Mouse (Mus musculus) ES-Bruce4 (cell line): ENCODE measurements around the gene Ephb1. TPM values are rescaled to one million over a fixed set of nuclear protein-coding genes. Genes with fewer than 3 reads are reported as not detected.

Source experiments
- H3K27ac ChIP-seq: 2 replicates; pipeline ENCODE4 v1.5.1; 2012; ENCODE audit warnings: low read length, inconsistent platforms; ENCODE audit not compliant: insufficient read depth
- H3K27me3 ChIP-seq: 2 replicates; pipeline ENCODE4 v1.6.1; 2012; ENCODE audit warnings: mild to moderate bottlenecking, low read length, inconsistent platforms; ENCODE audit not compliant: control insufficient read depth, poor library complexity, insufficient read depth, severe bottlenecking
- H3K36me3 ChIP-seq: 2 replicates; pipeline ENCODE4 v1.6.1; 2012; ENCODE audit warnings: inconsistent platforms, mild to moderate bottlenecking, low read length, moderate library complexity; ENCODE audit not compliant: control insufficient read depth, poor library complexity, insufficient read depth, severe bottlenecking
- H3K4me1 ChIP-seq: one replicate; pipeline ENCODE4 v1.8.1; 2011; ENCODE audit warnings: low read length; ENCODE audit not compliant: control insufficient read depth, insufficient read depth
- H3K4me3 ChIP-seq: 2 replicates; pipeline ENCODE4 v1.5.1; 2011; ENCODE audit warnings: low read depth, mild to moderate bottlenecking, low read length
- H3K9ac ChIP-seq: 2 replicates; pipeline ENCODE4 v1.6.1; 2012; ENCODE audit warnings: low read depth, mild to moderate bottlenecking, inconsistent platforms; ENCODE audit not compliant: poor library complexity, severe bottlenecking
- H3K9me3 ChIP-seq: replicated peaks from 2 replicates; pipeline ENCODE4 v1.6.1; 2012; ENCODE audit warnings: mild to moderate bottlenecking, low read length, inconsistent platforms; ENCODE audit not compliant: control insufficient read depth, poor library complexity, insufficient read depth, severe bottlenecking
- CTCF ChIP-seq: IDR thresholded peaks from one replicate; pipeline ENCODE4 v1.8.1; 2011; ENCODE audit warnings: low read depth, low read length
- EP300 ChIP-seq: IDR thresholded peaks from 2 replicates; pipeline ENCODE4 v1.6.1; 2011; ENCODE audit warnings: low read depth, low read length; ENCODE audit not compliant: insufficient read depth
- POLR2A ChIP-seq: IDR thresholded peaks from one replicate; pipeline ENCODE4 v1.8.1; 2011; ENCODE audit warnings: low read length; ENCODE audit not compliant: insufficient read depth
- polyA plus RNA-seq: library from polyadenylated mRNA; stranded (reverse); fragments of >200 nt; gene quantifications from 2 replicates; pipeline ENCODE4 v1.2.4, GENCODE M21; 2011; ENCODE audit warnings: low read depth; ENCODE audit not compliant: missing spikeins, insufficient read depth, insufficient read length

The Ephb1 gene
- polyA plus RNA-seq, 1 experiment, result 0.52 TPM

- no peaks in the 10 kb centered on the region for H3K9me3 ChIP-seq
- H3K4me3 ChIP-seq, result no peak overlapping the region
- H3K4me1 ChIP-seq, result no peaks in the 10 kb centered on the region
- H3K27me3 ChIP-seq, result peaks cover 9% of the 10 kb centered on the region
- no peak overlapping the region for H3K27ac ChIP-seq
- TF ChIP-seq POLR2A (no peak), CTCF (no peak)
- H3K9ac ChIP-seq, result no peak overlapping the region
- H3K36me3 ChIP-seq, result no peaks in the 10 kb centered on the region
Measured at GRCm38 (mm10) chr9:102355726-102356125, 1.2 kb upstream of the Ephb1 start.

- Histone ChIP-seq H3K9me3 (no peaks in the 10 kb centered on the region), H3K36me3 (no peaks in the 10 kb centered on the region), H3K4me1 (no peaks in the 10 kb centered on the region), H3K27ac (no peak overlapping the region), H3K9ac (peak overlapping the region; percentile 14; the same call in 1 of the 2 replicates), H3K4me3 (peak overlapping the region; percentile 55), H3K27me3 (peaks cover 12% of the 10 kb centered on the region)
- TF ChIP-seq CTCF, result no peak
- TF ChIP-seq EP300, result no peak
- TF ChIP-seq POLR2A, result no peak
Measured at GRCm38 (mm10) chr9:102353636-102354491, 629 bp downstream of the Ephb1 start.

GRCm38 (mm10) chr9:102353056-102353635 lies 1.3 kb downstream of the Ephb1 start:
- H3K36me3 ChIP-seq, result no peaks in the 10 kb centered on the region
- peak overlapping the region; percentile 55 for H3K4me3 ChIP-seq
- TF ChIP-seq EP300 (no peak), CTCF (no peak), POLR2A (no peak)
- H3K4me1 ChIP-seq, result no peaks in the 10 kb centered on the region
- H3K9ac ChIP-seq, result no peak overlapping the region
- no peaks in the 10 kb centered on the region for H3K9me3 ChIP-seq
- no peak overlapping the region for H3K27ac ChIP-seq
- H3K27me3 ChIP-seq, result peaks cover 12% of the 10 kb centered on the region

- peaks cover 12% of the 10 kb centered on the region for H3K27me3 ChIP-seq
- no peaks in the 10 kb centered on the region for H3K36me3 ChIP-seq
- H3K9me3 ChIP-seq, result no peaks in the 10 kb centered on the region
- no peak overlapping the region for H3K27ac ChIP-seq
- H3K4me3 ChIP-seq, result no peak overlapping the region
- no peak overlapping the region for H3K9ac ChIP-seq
- no peaks in the 10 kb centered on the region for H3K4me1 ChIP-seq
- TF ChIP-seq EP300, result no peak
- no peak for TF ChIP-seq POLR2A
- no peak for TF ChIP-seq CTCF
Measured at GRCm38 (mm10) chr9:102352186-102353055, 2.1 kb downstream of the Ephb1 start.

GRCm38 (mm10) chr9:102351721-102352120 lies 2.8 kb downstream of the Ephb1 start:
- no peak for TF ChIP-seq CTCF
- TF ChIP-seq POLR2A, result no peak
- TF ChIP-seq EP300, result no peak
- no peaks in the 10 kb centered on the region for H3K36me3 ChIP-seq
- H3K27me3 ChIP-seq, result peaks cover 12% of the 10 kb centered on the region
- H3K4me1 ChIP-seq, result no peaks in the 10 kb centered on the region
- no peak overlapping the region for H3K9ac ChIP-seq
- no peaks in the 10 kb centered on the region for H3K9me3 ChIP-seq
- no peak overlapping the region for H3K4me3 ChIP-seq
- H3K27ac ChIP-seq, result no peak overlapping the region
